Mouse (Mus musculus) testis, adult 2 months (tissue): ENCODE data around the gene Cables2.

ENCODE experiments used
- CTCF ChIP-seq: fragments of 200-500 bp; IDR thresholded peaks from 2 replicates; pipeline ENCODE4 v1.5.1; 2012; ENCODE audit warnings: low read depth, mild to moderate bottlenecking, inconsistent platforms, low read length, moderate library complexity; ENCODE audit not compliant: control insufficient read depth, insufficient read depth, insufficient replicate concordance
- POLR2A ChIP-seq: fragments of 200-500 bp; IDR thresholded peaks from 2 replicates; pipeline ENCODE4 v1.6.1; 2012; ENCODE audit warnings: low read depth, mild to moderate bottlenecking, inconsistent platforms, low read length, moderate library complexity; ENCODE audit not compliant: control insufficient read depth

- TF ChIP-seq CTCF (no peak), POLR2A (no peak)
These were observed 28.9 kb upstream of the Cables2 start for GRCm38 (mm10) chr2:180302201-180302600.
